Mouse (Mus musculus) lung, embryonic 16.5 days (tissue): Measurements from ENCODE around the gene Ppfibp1. TPM values are rescaled to one million over a fixed set of nuclear protein-coding genes. Genes with fewer than 3 reads are reported as not detected.

Experiments
- ATAC-seq: fragments of 200-750 bp; cut with Nextera tagmentation; 2 replicates; pipeline ENCODE4 v1.8.0; 2017; ENCODE audit warnings: low read depth, mild to moderate bottlenecking, moderate library complexity
- H3K27ac ChIP-seq: fragments of 300-500 bp; sonication (generic); 2 replicates; pipeline ENCODE4 v1.5.1; 2014; ENCODE audit warnings: mild to moderate bottlenecking, control low read depth, low read length
- H3K27me3 ChIP-seq: fragments of 300-500 bp; sonication (generic); 2 replicates; pipeline ENCODE4 v1.6.1; 2014; ENCODE audit warnings: low read depth, low read length, mixed read lengths; ENCODE audit not compliant: control insufficient read depth, insufficient read depth
- H3K36me3 ChIP-seq: fragments of 300-500 bp; sonication (generic); 2 replicates; pipeline ENCODE4 v1.6.1; 2014; ENCODE audit warnings: low read length; ENCODE audit not compliant: control insufficient read depth, insufficient read depth
- H3K4me1 ChIP-seq: fragments of 300-500 bp; sonication (generic); replicated peaks from 2 replicates; pipeline ENCODE4 v1.6.1; 2014; ENCODE audit warnings: low read length, mixed read lengths; ENCODE audit not compliant: control insufficient read depth, insufficient read depth
- H3K4me2 ChIP-seq: fragments of 300-500 bp; sonication (generic); 2 replicates; pipeline ENCODE4 v1.6.1; 2014; ENCODE audit warnings: low read depth, low read length, control low read depth
- H3K4me3 ChIP-seq: fragments of 300-500 bp; sonication (generic); 2 replicates; pipeline ENCODE4 v1.5.1; 2014; ENCODE audit warnings: mild to moderate bottlenecking, low read length, control low read depth
- H3K9ac ChIP-seq: fragments of 300-500 bp; sonication (generic); 2 replicates; pipeline ENCODE4 v1.6.1; 2014; ENCODE audit warnings: low read length, control low read depth
- H3K9me3 ChIP-seq: fragments of 300-500 bp; sonication (generic); 2 replicates; pipeline ENCODE4 v1.6.1; 2016; ENCODE audit warnings: low read length; ENCODE audit not compliant: control insufficient read depth
- WGBS: fragments of 180-500 bp; shearing (Covaris S2); extraction: QIAGEN DNeasy Blood & Tissue Kit; methylation state at CpG from one replicate; pipeline ENCODE4 v1.1.7; 2014; 5-methylcytosine and 5-hydroxymethylcytosine counted together
- polyA plus RNA-seq: library from polyadenylated mRNA; unstranded; fragments of >200 nt; fragmentation: Nextera tagmentation; extraction: Ambion mirVana; gene quantifications from 2 replicates; pipeline ENCODE4 v1.2.1, GENCODE M21; 2015

Gene Ppfibp1
- polyA plus RNA-seq, 1 experiment from 2014 or later: 50.5 TPM

- no peak for ATAC-seq
- Histone ChIP-seq H3K4me2 (no peak overlapping the region), H3K4me3 (no peak overlapping the region), H3K27ac (no peak overlapping the region), H3K4me1 (peaks cover 11% of the 10 kb centered on the region), H3K36me3 (no peaks in the 10 kb centered on the region), H3K9ac (no peak overlapping the region), H3K9me3 (no peaks in the 10 kb centered on the region), H3K27me3 (no peaks in the 10 kb centered on the region)
- WGBS: 88% methylated on average over 1 of the region's 1 CpGs
These were observed 19.5 kb downstream of the Ppfibp1 start for GRCm38 (mm10) chr6:146907795-146908190.

GRCm38 (mm10) chr6:146908801-146909200 is 20.5 kb downstream of the Ppfibp1 start:
- Histone ChIP-seq H3K27ac (no peak overlapping the region), H3K36me3 (no peaks in the 10 kb centered on the region), H3K9me3 (no peaks in the 10 kb centered on the region), H3K27me3 (no peaks in the 10 kb centered on the region), H3K4me3 (no peak overlapping the region), H3K4me1 (peaks cover 21% of the 10 kb centered on the region), H3K4me2 (no peak overlapping the region), H3K9ac (no peak overlapping the region)
- ATAC-seq: no peak
- WGBS: 57% methylated on average over 2 of the region's 2 CpGs

- ATAC-seq: no peak
- H3K4me2 ChIP-seq: no peak overlapping the region
- H3K9me3 ChIP-seq: no peaks in the 10 kb centered on the region
- no peaks in the 10 kb centered on the region for H3K27me3 ChIP-seq
- no peak overlapping the region for H3K4me3 ChIP-seq
- H3K9ac ChIP-seq: no peak overlapping the region
- 71% methylated on average over 5 of the region's 5 CpGs for WGBS
- H3K27ac ChIP-seq: no peak overlapping the region
- peaks cover 28% of the 10 kb centered on the region for H3K4me1 ChIP-seq
- no peaks in the 10 kb centered on the region for H3K36me3 ChIP-seq
These were observed 21.6 kb downstream of the Ppfibp1 start for GRCm38 (mm10) chr6:146909725-146910489.

- no peak overlapping the region for H3K27ac ChIP-seq
- H3K9ac ChIP-seq: no peak overlapping the region
- H3K4me2 ChIP-seq: no peak overlapping the region
- ATAC-seq: no peak
- 81% methylated on average over 2 of the region's 2 CpGs for WGBS
- H3K9me3 ChIP-seq: no peaks in the 10 kb centered on the region
- H3K36me3 ChIP-seq: no peaks in the 10 kb centered on the region
- H3K27me3 ChIP-seq: no peaks in the 10 kb centered on the region
- peaks cover 30% of the 10 kb centered on the region for H3K4me1 ChIP-seq
- no peak overlapping the region for H3K4me3 ChIP-seq
These were observed 22.5 kb downstream of the Ppfibp1 start for GRCm38 (mm10) chr6:146910801-146911200.

- peak; percentile 52 for ATAC-seq
- Histone ChIP-seq H3K27ac (peak overlapping the region; percentile 82), H3K9me3 (no peaks in the 10 kb centered on the region), H3K9ac (no peak overlapping the region), H3K4me3 (no peak overlapping the region), H3K4me1 (peaks cover 39% of the 10 kb centered on the region), H3K36me3 (no peaks in the 10 kb centered on the region), H3K4me2 (peak overlapping the region; percentile 19; the same call in 1 of the 2 replicates), H3K27me3 (no peaks in the 10 kb centered on the region)
- WGBS: 11% methylated on average over 3 of the region's 3 CpGs
These were observed 24.7 kb downstream of the Ppfibp1 start for GRCm38 (mm10) chr6:146912835-146913488.

- Histone ChIP-seq H3K9me3 (no peaks in the 10 kb centered on the region), H3K4me2 (peak overlapping the region; percentile 19; the same call in 1 of the 2 replicates), H3K4me1 (peaks cover 41% of the 10 kb centered on the region), H3K27ac (peak overlapping the region; percentile 82), H3K4me3 (no peak overlapping the region), H3K27me3 (no peaks in the 10 kb centered on the region), H3K9ac (no peak overlapping the region), H3K36me3 (no peaks in the 10 kb centered on the region)
- whole genome bisulfite sequencing: 12% methylated on average over 4 of the region's 4 CpGs
- ATAC-seq: peak; percentile 59
These were observed 25.4 kb downstream of the Ppfibp1 start for GRCm38 (mm10) chr6:146913489-146914198.

- H3K4me2 ChIP-seq: no peak overlapping the region
- H3K9ac ChIP-seq: no peak overlapping the region
- H3K27ac ChIP-seq: no peak overlapping the region
- H3K36me3 ChIP-seq: no peaks in the 10 kb centered on the region
- WGBS: 81% methylated on average over 1 of the region's 1 CpGs
- peaks cover 38% of the 10 kb centered on the region for H3K4me1 ChIP-seq
- H3K4me3 ChIP-seq: no peak overlapping the region
- no peak for ATAC-seq
- no peaks in the 10 kb centered on the region for H3K27me3 ChIP-seq
- no peaks in the 10 kb centered on the region for H3K9me3 ChIP-seq
These were observed 27.5 kb downstream of the Ppfibp1 start for GRCm38 (mm10) chr6:146915808-146916207.

GRCm38 (mm10) chr6:146917396-146917795 is 29.1 kb downstream of the Ppfibp1 start:
- no peaks in the 10 kb centered on the region for H3K27me3 ChIP-seq
- H3K9ac ChIP-seq: no peak overlapping the region
- 69% methylated on average over 3 of the region's 3 CpGs for WGBS
- no peak overlapping the region for H3K4me2 ChIP-seq
- H3K27ac ChIP-seq: no peak overlapping the region
- H3K4me1 ChIP-seq: peaks cover 34% of the 10 kb centered on the region
- no peak overlapping the region for H3K4me3 ChIP-seq
- H3K36me3 ChIP-seq: no peaks in the 10 kb centered on the region
- H3K9me3 ChIP-seq: no peaks in the 10 kb centered on the region
- no peak for ATAC-seq

GRCm38 (mm10) chr6:146918341-146918740 is 30.1 kb downstream of the Ppfibp1 start:
- 90% methylated on average over 6 of the region's 6 CpGs for WGBS
- H3K36me3 ChIP-seq: no peaks in the 10 kb centered on the region
- no peaks in the 10 kb centered on the region for H3K9me3 ChIP-seq
- H3K4me3 ChIP-seq: no peak overlapping the region
- H3K9ac ChIP-seq: no peak overlapping the region
- H3K4me1 ChIP-seq: peaks cover 25% of the 10 kb centered on the region
- no peak for ATAC-seq
- H3K27me3 ChIP-seq: no peaks in the 10 kb centered on the region
- H3K27ac ChIP-seq: no peak overlapping the region
- H3K4me2 ChIP-seq: no peak overlapping the region
